Mouse (Mus musculus): ENCODE data around the gene Pde8a.

GRCm38 (mm10) chr7:81303682-81304081, 90.3 kb downstream of the Pde8a start:
- TF ChIP-seq CTCF (conservative IDR thresholded peaks at IDR 0.05; ENCODE audit: low read length) (peak; percentile 53), POU5F1 (IDR thresholded peaks at IDR 0.05; ENCODE audit: borderline replicate concordance, low read length) (no peak), NANOG (IDR thresholded peaks at IDR 0.05; ENCODE audit: borderline replicate concordance, low read length) (no peak)
